Mouse (Mus musculus): Measurements from ENCODE around the gene Grcc10.
A peak's percentile ranks its signal among the peaks of the same experiment; 100 is the strongest.

Grcc10 gene

GRCm38 (mm10) chr6:124756652-124757350 is 15.6 kb upstream of the Grcc10 start:
- DNase-seq = peak; percentile 85

GRCm38 (mm10) chr6:124755831-124756595 is 14.8 kb upstream of the Grcc10 start, which contains the start of the genes Gm45234 and Atn1:
TSS of gene Gm45234 (minus strand) at chr6:124756021.
TSS of gene Atn1 (minus strand) at chr6:124756524.
- DNase-seq = peak; percentile 74

GRCm38 (mm10) chr6:124755306-124755705 is 14.1 kb upstream of the Grcc10 start:
- DNase-seq = peak; percentile 52

GRCm38 (mm10) chr6:124753861-124754260 is 12.7 kb upstream of the Grcc10 start:
- peak; percentile 42 for DNase-seq

- DNase-seq = peak; percentile 6
Observed at GRCm38 (mm10) chr6:124750405-124750804, 9.2 kb upstream of the Grcc10 start.

GRCm38 (mm10) chr6:124746654-124747632 is 5.8 kb upstream of the Grcc10 start:
- DNase-seq = peak; percentile 58

- DNase-seq = no peak
Observed at GRCm38 (mm10) chr6:124746296-124746605, 5.1 kb upstream of the Grcc10 start.

- peak; percentile 97 for DNase-seq
Observed at GRCm38 (mm10) chr6:124745490-124746295, 4.5 kb upstream of the Grcc10 start.

GRCm38 (mm10) chr6:124744755-124745321 is 3.7 kb upstream of the Grcc10 start:
- peak; percentile 82 for DNase-seq

- DNase-seq = no peak
Observed at GRCm38 (mm10) chr6:124743647-124744046, 2.5 kb upstream of the Grcc10 start.

GRCm38 (mm10) chr6:124742839-124743514 is 1.8 kb upstream of the Grcc10 start:
- DNase-seq = peak; percentile 67

GRCm38 (mm10) chr6:124741842-124742241 is 668 bp upstream of the Grcc10 start:
- no peak for DNase-seq

- DNase-seq = peak; percentile 74
Observed at GRCm38 (mm10) chr6:124740211-124740887, 825 bp downstream of the Grcc10 start.

- DNase-seq = peak; percentile 47
Observed at GRCm38 (mm10) chr6:124739231-124739796, 1.9 kb downstream of the Grcc10 start.

GRCm38 (mm10) chr6:124738511-124739023 is 2.6 kb downstream of the Grcc10 start, which contains the start of gene Ptpn6:
TSS of gene Ptpn6 (minus strand) at chr6:124738714.
- peak; percentile 55 for DNase-seq

GRCm38 (mm10) chr6:124737040-124737439 is 4.1 kb downstream of the Grcc10 start:
- DNase-seq = no peak

- no peak for DNase-seq
Observed at GRCm38 (mm10) chr6:124734417-124734816, 6.8 kb downstream of the Grcc10 start.

GRCm38 (mm10) chr6:124732476-124733370 is 8.5 kb downstream of the Grcc10 start:
- DNase-seq = no peak

GRCm38 (mm10) chr6:124731038-124731437 is 10.1 kb downstream of the Grcc10 start:
- no peak for DNase-seq
